Mouse (Mus musculus): ENCODE results near the gene Ptges2. TPM values are rescaled to one million over a fixed set of nuclear protein-coding genes. Genes with fewer than 3 reads are reported as not detected.
A peak's percentile ranks its signal among the peaks of the same experiment; 100 is the strongest.

The Ptges2 gene
- total and polyA plus RNA-seq, 3 experiments: 30.4 to 396 (median 47.0) TPM

DNA sequence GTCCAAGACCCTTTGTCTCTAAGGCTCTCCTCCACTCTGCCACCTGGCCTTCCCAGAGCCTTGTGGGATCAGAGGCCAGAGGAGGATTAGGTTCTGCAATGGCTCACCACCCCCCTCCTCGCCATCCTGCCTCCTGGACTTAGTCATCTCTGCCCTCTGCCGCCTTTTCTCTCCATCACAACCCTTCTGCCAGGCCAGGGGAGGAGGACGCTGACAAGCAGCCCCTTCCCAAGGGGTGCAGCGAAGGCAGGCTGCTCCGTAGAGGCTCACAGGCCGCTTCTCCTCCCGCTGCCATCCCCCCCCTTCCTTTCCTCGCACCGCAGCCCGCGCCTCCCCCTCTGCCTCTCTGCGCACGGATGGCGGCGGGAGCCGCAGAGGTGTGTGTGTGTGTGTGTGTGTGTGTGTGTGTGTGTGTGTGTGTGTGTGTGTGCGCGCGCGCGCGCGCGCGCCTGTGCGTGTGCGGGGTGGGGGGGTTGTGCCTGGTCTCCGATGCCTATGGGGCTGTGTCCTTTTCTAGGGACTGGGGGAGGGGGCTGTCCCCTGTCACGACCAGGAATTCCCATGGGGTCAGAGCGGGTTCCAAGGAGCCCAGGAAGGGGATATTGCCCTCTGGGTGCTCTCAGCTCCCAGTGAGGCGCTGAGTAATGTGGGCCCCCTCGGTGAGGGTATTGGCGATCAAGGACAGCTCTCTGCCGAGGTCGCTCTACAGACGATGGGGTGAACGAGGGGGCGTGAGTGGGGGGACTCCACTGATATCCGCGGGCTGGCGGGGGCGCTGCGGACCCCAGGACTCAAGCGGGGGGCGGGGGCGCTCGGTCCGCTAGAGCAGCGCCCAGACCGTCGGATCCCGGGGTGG is 43.3 kb upstream of the Ptges2 start, which contains the start of gene Ciz1:
Gene Ciz1 (plus strand): TSS at position 177 of the 856 bp plus-strand sequence.
- H3K36me3 ChIP-seq (ENCODE audit: control insufficient read depth in 1 of 2, insufficient read depth in 2 of 2, low read length in 2 of 2): peaks cover 0 to 4% of the 10 kb centered on the region in 2 experiments; a peak in 2 of 4 replicates
- no peaks in the 10 kb centered on the region for H3K9me3 ChIP-seq (replicated peaks; ENCODE audit: insufficient read depth, low read length)
- TF ChIP-seq MYB (IDR thresholded peaks at IDR 0.05; ENCODE audit: low read depth, low read length): no peak
- TF ChIP-seq HCFC1 (IDR thresholded peaks at IDR 0.05; ENCODE audit: low read depth, low read length): no peak
- TF ChIP-seq NRF1 (IDR thresholded peaks at IDR 0.05; ENCODE audit: insufficient read depth, low read depth, low read length, poor library complexity, severe bottlenecking): 0 out of 2 replicates have a peak, but pooled peaks have one; percentile 10
- no peak for TF ChIP-seq NELFE (IDR thresholded peaks at IDR 0.05; ENCODE audit: low read depth, low read length)
- peak within 1 kb of the TSS; percentile 54 to 67 for H3K4me3 ChIP-seq (ENCODE audit: control insufficient read depth in 1 of 2, insufficient read depth in 1 of 2, low read depth in 2 of 2, low read length in 2 of 2)
- peak within 1 kb of the TSS; percentile 69 for H3K9ac ChIP-seq (ENCODE audit: control insufficient read depth, low read depth, low read length, poor library complexity, severe bottlenecking)
- no peak within 1 kb of the TSS for H3K27ac ChIP-seq (ENCODE audit: control insufficient read depth, low read depth, low read length)
- DNase-seq (ENCODE audit: low read depth, low spot score): no peak
- H3K79me2 ChIP-seq (ENCODE audit: control insufficient read depth, insufficient read depth, low read length, poor library complexity): no peaks in the 10 kb centered on the region
- no peaks in the 10 kb centered on the region; a peak in 1 of 4 replicates for H3K27me3 ChIP-seq (ENCODE audit: control insufficient read depth in 1 of 2, insufficient read depth in 2 of 2, low read length in 2 of 2)
- peaks cover 4 to 9% of the 10 kb centered on the region in 2 experiments; a peak in 3 of 4 replicates for H3K4me1 ChIP-seq (ENCODE audit: control insufficient read depth in 1 of 2, insufficient read depth in 2 of 2, low read length in 2 of 2)

DNA sequence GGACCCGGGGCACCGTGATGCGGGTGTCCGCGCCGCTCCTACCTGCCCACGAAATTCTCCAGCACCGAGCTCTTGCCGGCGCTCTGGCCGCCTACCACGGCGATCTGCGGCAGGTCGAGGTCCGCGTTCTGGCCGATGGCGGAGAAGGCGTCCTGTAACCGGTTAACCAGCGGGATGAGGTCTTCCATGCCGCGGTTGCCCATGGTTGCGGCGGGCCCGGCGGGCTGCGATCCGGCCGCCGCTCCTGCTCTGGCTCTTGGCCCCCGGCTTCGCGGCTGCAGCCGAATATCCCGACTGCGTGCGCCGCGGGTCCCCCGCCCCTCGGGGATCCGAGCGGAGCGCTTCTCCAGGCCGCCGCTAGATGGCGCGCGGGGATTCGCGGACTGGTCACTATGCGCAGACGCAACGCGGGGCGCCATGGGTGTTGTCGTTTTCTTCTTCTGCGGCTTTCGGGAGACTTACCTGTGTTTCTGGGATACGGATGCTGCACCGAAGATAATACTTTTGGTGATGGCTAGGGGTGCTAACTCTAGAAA is 42.6 kb upstream of the Ptges2 start, which contains the start of gene Dnm1:
Gene Dnm1 (minus strand): TSS at position 332 of the 536 bp plus-strand sequence.
- Histone ChIP-seq H3K9ac (ENCODE audit: control insufficient read depth, low read depth, low read length, poor library complexity, severe bottlenecking) (peak within 1 kb of the TSS; percentile 69), H3K27me3 (ENCODE audit: control insufficient read depth in 1 of 2, insufficient read depth in 2 of 2, low read length in 2 of 2) (peaks cover 0 to 4% of the 10 kb centered on the region in 2 experiments; a peak in 2 of 4 replicates), H3K27ac (ENCODE audit: control insufficient read depth, low read depth, low read length) (no peak within 1 kb of the TSS), H3K9me3 (replicated peaks; ENCODE audit: insufficient read depth, low read length) (no peaks in the 10 kb centered on the region), H3K4me3 (ENCODE audit: control insufficient read depth in 1 of 2, insufficient read depth in 1 of 2, low read depth in 2 of 2, low read length in 2 of 2) (peak within 1 kb of the TSS; percentile 55 to 67), H3K4me1 (ENCODE audit: control insufficient read depth in 1 of 2, insufficient read depth in 2 of 2, low read length in 2 of 2) (peaks cover 4 to 9% of the 10 kb centered on the region in 2 experiments; a peak in 3 of 4 replicates), H3K36me3 (ENCODE audit: control insufficient read depth in 1 of 2, insufficient read depth in 2 of 2, low read length in 2 of 2) (peaks cover 0 to 4% of the 10 kb centered on the region in 2 experiments; a peak in 2 of 4 replicates), H3K79me2 (ENCODE audit: control insufficient read depth, insufficient read depth, low read length, poor library complexity) (no peaks in the 10 kb centered on the region)
- TF ChIP-seq MAZ (IDR thresholded peaks at IDR 0.05; ENCODE audit: low read depth, low read length) (peak; percentile 99), TBP (IDR thresholded peaks at IDR 0.05; ENCODE audit: low read depth, low read length) (0 out of 2 replicates have a peak, but pooled peaks have one; percentile 34), POLR2AphosphoS2 (IDR thresholded peaks at IDR 0.05; ENCODE audit: low read length) (no peak), ZMIZ1 (IDR thresholded peaks at IDR 0.05; ENCODE audit: low read depth, low read length) (no peak), NRF1 (IDR thresholded peaks at IDR 0.05; ENCODE audit: insufficient read depth, low read depth, low read length, poor library complexity, severe bottlenecking) (peak; percentile 86), MYB (IDR thresholded peaks at IDR 0.05; ENCODE audit: low read depth, low read length) (no peak), CHD2 (IDR thresholded peaks at IDR 0.05; ENCODE audit: low read length) (no peak), POLR2A (IDR thresholded peaks at IDR 0.05; ENCODE audit: control insufficient read depth in 1 of 2, insufficient read depth in 1 of 2, low read depth in 1 of 2, low read length in 2 of 2, poor library complexity in 1 of 2) (peak in 1 of 2 experiments; percentile 55; a peak in 1 of 4 replicates), RAD21 (IDR thresholded peaks at IDR 0.05; ENCODE audit: low read depth, low read length) (peak; percentile 37), SIN3A (IDR thresholded peaks at IDR 0.05; ENCODE audit: low read length) (peak; percentile 63), CTCF (IDR thresholded peaks at IDR 0.05 in 2 of 3, conservative IDR thresholded peaks at IDR 0.05 in 1 of 3; ENCODE audit: control insufficient read depth in 1 of 3, insufficient read depth in 1 of 3, low read depth in 2 of 3, low read length in 3 of 3, poor library complexity in 1 of 3, severe bottlenecking in 1 of 3) (peak; percentile 76 to 98 (median 93)), MAX (IDR thresholded peaks at IDR 0.05; ENCODE audit: low read length) (peak; percentile 31; the same call in 1 of the 2 replicates), USF1 (IDR thresholded peaks at IDR 0.05; ENCODE audit: low read depth, low read length) (no peak), NELFE (IDR thresholded peaks at IDR 0.05; ENCODE audit: low read depth, low read length) (peak; percentile 30; the same call in 1 of the 2 replicates), MXI1 (IDR thresholded peaks at IDR 0.05; ENCODE audit: low read depth, low read length) (peak; percentile 75), SMC3 (IDR thresholded peaks at IDR 0.05; ENCODE audit: low read depth, low read length) (peak; percentile 64), HCFC1 (IDR thresholded peaks at IDR 0.05; ENCODE audit: low read depth, low read length) (peak; percentile 87), TCF12 (IDR thresholded peaks at IDR 0.05; ENCODE audit: low read depth, low read length) (0 out of 2 replicates have a peak, but pooled peaks have one; percentile 16)
- DNase-seq (ENCODE audit: low read depth, low spot score): peak; percentile 89

Data from MEL (cell line).